Mouse (Mus musculus) WW6 (cell line): ENCODE measurements around the gene Eef1g.

Experiments
- DNase-seq: peaks from one replicate; pipeline ENCODE4 v3.0.0-alpha.2; 2013; ENCODE audit warnings: low read depth, low spot score

Eef1g gene

DNA sequence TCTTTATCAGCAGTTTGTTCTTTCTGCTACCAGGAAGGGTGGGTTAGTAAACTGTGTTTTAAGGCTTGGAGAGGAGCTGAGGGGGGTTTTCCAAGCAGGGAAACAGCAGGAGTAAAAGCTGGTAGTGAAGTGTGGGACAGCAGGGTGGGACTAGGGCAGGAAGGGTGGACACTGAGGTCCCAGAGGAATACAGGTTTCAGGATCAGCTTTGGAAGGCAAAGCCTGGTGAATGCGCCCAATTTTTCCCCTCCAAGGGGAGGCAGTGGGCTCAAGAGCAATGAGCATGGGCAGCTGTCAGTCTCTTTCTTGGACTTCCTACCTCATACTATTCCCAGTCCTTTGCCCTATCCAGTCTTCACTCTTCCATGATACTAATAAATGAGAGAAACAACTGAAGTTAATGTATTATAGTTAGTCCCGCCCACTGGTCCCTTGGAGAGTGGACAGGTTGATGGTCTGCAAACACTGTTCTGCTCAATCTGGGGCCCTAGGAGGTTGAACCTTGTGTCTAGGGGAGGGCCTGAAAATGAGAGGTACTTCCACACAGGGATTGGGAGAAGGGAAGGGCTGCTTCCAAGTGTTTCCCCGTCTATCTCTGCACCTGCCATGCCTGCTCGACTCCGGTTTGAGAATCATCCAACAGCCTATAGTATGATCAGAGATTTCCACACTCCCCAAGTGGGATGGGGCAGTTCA, 58.9 kb downstream of the Eef1g start:
- no peak for DNase-seq

DNA sequence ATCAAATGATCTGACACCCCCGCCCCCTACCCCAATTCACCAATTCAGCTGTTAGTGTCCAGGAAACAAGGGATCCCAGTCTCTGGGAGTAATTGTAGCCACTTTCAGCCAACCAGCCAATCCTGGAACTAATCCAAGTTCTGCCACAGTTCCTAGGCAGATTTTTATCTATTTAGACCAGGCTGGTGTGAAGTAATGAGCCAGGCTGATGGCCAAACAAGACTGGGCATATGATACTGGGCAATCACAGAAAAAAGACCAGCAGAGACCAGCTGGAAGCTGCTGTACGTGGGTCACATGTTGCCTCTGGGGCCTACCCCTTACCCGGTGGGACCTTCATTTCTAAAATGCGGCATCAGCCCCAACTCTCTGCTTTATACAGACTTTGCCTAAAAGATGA, 59.8 kb downstream of the Eef1g start:
- DNase-seq = no peak

DNA sequence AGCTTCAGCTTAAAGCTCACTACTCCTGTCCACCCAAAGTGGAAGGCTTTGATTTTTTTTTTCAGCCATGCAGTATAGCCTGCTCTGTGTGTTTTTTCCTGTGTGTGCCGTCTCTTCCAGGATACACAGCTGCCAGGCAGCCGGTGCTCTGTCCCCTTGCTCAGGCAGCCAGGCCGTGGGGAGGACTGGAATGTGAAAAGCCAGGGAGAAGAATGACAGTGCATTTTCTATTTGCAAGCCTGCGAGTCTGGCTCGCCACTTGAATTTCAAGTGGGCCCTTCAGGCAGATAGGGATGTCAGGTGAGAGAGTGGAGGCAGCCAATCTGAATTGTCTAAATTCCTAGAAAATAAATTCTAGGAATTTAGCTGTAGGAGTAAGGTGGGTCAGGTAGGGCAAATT, 61.0 kb downstream of the Eef1g start:
- DNase-seq = no peak
